Mouse (Mus musculus): ENCODE data around the gene Alox8. TPM values are rescaled to one million over a fixed set of nuclear protein-coding genes. Genes with fewer than 3 reads are reported as not detected.
A peak's percentile ranks its signal among the peaks of the same experiment; 100 is the strongest.

Gene Alox8
- polyA plus RNA-seq, 1 experiment from 2014 or later = 0.09 TPM

DNA sequence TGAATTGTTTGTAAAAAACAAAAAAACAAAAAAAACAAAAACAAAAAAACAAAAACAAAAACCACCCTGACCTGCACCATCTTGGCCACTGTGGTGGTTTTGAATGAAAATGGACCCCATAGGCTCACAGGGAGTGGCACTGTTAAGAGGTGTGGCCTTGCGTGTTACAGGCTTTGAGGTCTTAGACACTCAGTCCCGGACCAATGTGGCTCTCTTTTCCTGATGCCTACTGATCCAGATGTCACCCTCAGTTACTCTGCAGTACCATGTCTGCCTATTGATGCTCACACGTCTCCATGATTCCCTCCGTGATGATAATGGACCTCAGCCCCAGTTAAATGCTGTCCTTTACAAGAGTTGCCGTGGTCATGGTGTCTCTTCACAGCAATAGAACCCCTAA, 19.8 kb upstream of the Alox8 start:
- Histone ChIP-seq H3K9me3 (no peaks in the 10 kb centered on the region), H3K4me3 (no peak overlapping the region), H3K9ac (no peak overlapping the region), H3K27ac (no peak overlapping the region), H3K4me2 (replicated peaks) (no peak overlapping the region), H3K36me3 (no peaks in the 10 kb centered on the region), H3K27me3 (replicated peaks) (no peaks in the 10 kb centered on the region), H3K4me1 (no peaks in the 10 kb centered on the region)
- ATAC-seq (ENCODE audit: low FRiP score, low read depth) = no peak
- 87% methylated on average over 5 of the region's 5 CpGs for WGBS

DNA sequence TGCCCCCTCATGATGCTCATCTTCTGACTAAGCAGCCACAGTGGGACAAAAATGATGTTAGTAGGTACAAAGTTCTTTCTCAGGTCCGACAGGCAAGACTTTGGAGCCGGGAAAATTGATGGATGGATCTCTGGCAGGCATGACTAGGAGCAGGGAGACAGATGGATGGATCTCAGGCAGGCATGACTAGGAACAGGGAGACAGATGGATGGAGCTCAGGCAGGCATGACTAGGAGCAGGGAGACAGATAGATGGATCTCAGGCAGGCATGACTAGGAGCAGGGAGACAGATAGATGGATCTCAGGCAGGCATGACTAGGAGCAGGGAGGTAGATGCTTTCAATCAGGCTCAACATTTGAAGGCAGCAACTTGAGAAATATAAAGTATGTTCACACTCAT, 13.8 kb upstream of the Alox8 start:
- Histone ChIP-seq H3K4me1 (no peaks in the 10 kb centered on the region), H3K4me2 (replicated peaks) (peak overlapping the region; percentile 39), H3K36me3 (no peaks in the 10 kb centered on the region), H3K4me3 (peak overlapping the region; percentile 24; the same call in 1 of the 2 replicates), H3K27ac (no peak overlapping the region), H3K9me3 (no peaks in the 10 kb centered on the region), H3K27me3 (replicated peaks) (no peaks in the 10 kb centered on the region), H3K9ac (no peak overlapping the region)
- no peak for ATAC-seq (ENCODE audit: low FRiP score, low read depth)
- 33% methylated on average over 2 of the region's 2 CpGs for WGBS

DNA sequence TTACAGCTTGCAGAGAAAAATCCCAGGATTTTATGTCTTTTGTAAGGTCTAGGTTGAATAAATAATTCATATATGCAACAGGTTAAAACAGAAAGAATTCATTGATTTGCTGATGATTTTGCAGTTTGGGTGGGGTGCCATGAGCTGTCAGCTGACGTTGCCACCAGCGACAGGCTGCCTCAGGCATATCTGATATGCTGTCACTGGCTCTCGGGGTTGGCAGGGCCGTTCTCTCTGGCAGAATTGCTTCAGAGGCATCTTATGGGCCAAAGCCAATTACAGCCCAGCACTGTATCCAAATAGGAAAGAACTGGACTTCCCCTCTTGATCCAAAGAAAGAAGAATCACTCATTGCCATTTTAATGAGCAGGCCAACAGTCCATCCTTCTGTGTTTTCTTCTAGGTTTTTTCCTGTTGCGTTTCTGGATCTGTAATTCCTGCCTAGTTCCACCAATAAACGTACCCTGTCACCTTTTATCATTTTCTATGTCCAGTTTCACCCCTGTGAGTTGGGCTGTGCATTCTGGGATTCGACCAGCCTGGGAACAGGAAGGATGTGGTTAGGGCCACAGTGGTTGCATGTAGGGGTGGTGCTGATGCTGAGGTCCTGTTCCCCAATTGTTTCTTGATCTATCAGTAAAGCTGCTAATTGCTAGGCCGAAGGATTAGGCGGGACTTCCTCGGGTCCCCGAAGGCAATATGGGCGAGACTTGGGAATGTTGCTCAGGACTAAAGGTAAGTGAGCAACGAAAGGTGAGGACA, 5.0 kb upstream of the Alox8 start:
- no peak overlapping the region for H3K9ac ChIP-seq
- no peaks in the 10 kb centered on the region for H3K4me1 ChIP-seq
- no peaks in the 10 kb centered on the region for H3K36me3 ChIP-seq
- 86% methylated on average over 13 of the region's 13 CpGs for WGBS
- peaks cover 13% of the 10 kb centered on the region for H3K27me3 ChIP-seq (replicated peaks)
- no peaks in the 10 kb centered on the region for H3K9me3 ChIP-seq
- no peak overlapping the region for H3K27ac ChIP-seq
- no peak for ATAC-seq (ENCODE audit: low FRiP score, low read depth)
- H3K4me2 ChIP-seq (replicated peaks) = no peak overlapping the region
- H3K4me3 ChIP-seq = no peak overlapping the region

DNA sequence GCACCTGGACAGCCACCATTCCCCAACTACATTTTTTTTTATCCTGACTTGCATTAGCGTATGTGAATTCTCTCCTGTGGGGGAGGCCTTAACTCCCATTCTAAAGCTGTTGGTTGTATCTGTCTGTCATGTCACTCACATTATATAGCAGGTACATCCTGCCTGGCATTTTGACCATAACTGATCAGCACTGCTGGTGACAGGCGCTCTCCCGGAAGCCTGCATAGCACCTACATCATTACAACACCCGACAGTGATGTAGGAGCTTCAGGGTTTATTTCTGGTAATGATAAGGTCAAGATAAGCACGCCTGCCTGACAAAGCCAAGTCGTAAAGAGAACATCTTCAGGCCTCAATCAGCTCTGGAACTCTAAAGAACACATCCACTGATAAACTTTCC, 2.6 kb upstream of the Alox8 start:
- H3K36me3 ChIP-seq = no peaks in the 10 kb centered on the region
- peaks cover 30% of the 10 kb centered on the region for H3K27me3 ChIP-seq (replicated peaks)
- WGBS = 79% methylated on average over 6 of the region's 6 CpGs
- no peaks in the 10 kb centered on the region for H3K9me3 ChIP-seq
- no peak overlapping the region for H3K27ac ChIP-seq
- no peak for ATAC-seq (ENCODE audit: low FRiP score, low read depth)
- no peak overlapping the region for H3K4me3 ChIP-seq
- H3K4me2 ChIP-seq (replicated peaks) = no peak overlapping the region
- H3K9ac ChIP-seq = no peak overlapping the region
- H3K4me1 ChIP-seq = no peaks in the 10 kb centered on the region

GRCm38 (mm10) chr11:69199251-69199650, 1.6 kb upstream of the Alox8 start:
- 80% methylated on average over 1 of the region's 1 CpGs for WGBS
- H3K4me2 ChIP-seq (replicated peaks) = no peak overlapping the region
- H3K9ac ChIP-seq = no peak overlapping the region
- no peak overlapping the region for H3K27ac ChIP-seq
- H3K4me1 ChIP-seq = no peaks in the 10 kb centered on the region
- no peaks in the 10 kb centered on the region for H3K9me3 ChIP-seq
- no peak for ATAC-seq (ENCODE audit: low FRiP score, low read depth)
- H3K36me3 ChIP-seq = no peaks in the 10 kb centered on the region
- no peak overlapping the region for H3K4me3 ChIP-seq
- H3K27me3 ChIP-seq (replicated peaks) = peaks cover 30% of the 10 kb centered on the region

DNA sequence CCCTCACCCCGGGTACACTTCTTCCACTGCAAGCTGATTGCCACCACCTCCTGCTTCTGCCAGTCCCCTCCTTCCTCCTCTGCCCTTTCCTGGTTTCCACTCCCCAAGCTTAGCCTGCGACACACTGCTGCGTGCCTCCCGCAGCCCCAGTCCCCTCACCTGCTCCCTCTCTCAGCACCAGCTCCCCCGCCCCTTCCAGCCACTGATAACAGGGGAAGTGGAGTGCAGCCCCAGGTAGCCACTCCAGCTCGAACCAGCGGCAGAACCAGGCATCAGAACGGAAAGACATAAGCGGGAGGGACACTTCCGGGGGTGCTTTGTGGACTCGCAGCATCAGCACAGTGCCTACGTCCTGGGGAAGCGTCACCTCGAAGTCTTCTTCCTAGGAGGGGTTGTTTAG, 449 bp downstream of the Alox8 start:
- no peak for ATAC-seq (ENCODE audit: low FRiP score, low read depth)
- Histone ChIP-seq H3K27ac (no peak overlapping the region), H3K4me3 (no peak overlapping the region), H3K4me1 (no peaks in the 10 kb centered on the region), H3K9me3 (no peaks in the 10 kb centered on the region), H3K9ac (no peak overlapping the region; the same call in 1 of the 2 replicates), H3K4me2 (replicated peaks) (peak overlapping the region; percentile 47), H3K27me3 (replicated peaks) (peaks cover 30% of the 10 kb centered on the region), H3K36me3 (no peaks in the 10 kb centered on the region)
- WGBS = 2% methylated on average over 14 of the region's 14 CpGs

DNA sequence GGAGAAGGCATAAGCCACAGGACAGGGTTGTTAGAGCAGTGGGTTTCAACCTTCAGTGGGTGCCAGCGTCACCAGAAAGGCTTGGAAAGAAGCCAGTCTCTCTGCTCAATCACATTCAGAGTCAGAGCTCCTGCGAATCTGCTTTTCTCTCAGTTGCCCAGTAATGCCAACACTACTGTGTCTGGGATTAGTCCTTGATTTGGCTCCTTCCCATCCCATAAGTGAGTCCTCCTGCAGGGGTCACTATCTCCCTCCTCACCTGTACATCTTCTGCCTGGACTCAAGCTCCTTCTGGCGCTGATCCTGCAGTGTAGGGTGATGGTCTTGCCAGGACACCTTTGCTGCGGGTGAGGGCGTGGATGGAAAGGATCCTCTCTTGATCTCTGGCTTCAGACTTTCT, 877 bp downstream of the Alox8 start:
- Histone ChIP-seq H3K27me3 (replicated peaks) (peaks cover 30% of the 10 kb centered on the region), H3K27ac (no peak overlapping the region), H3K4me2 (replicated peaks) (peak overlapping the region; percentile 47), H3K36me3 (no peaks in the 10 kb centered on the region), H3K4me3 (no peak overlapping the region), H3K4me1 (no peaks in the 10 kb centered on the region), H3K9ac (no peak overlapping the region; the same call in 1 of the 2 replicates), H3K9me3 (no peaks in the 10 kb centered on the region)
- ATAC-seq (ENCODE audit: low FRiP score, low read depth) = no peak
- 8% methylated on average over 5 of the region's 5 CpGs for WGBS

DNA sequence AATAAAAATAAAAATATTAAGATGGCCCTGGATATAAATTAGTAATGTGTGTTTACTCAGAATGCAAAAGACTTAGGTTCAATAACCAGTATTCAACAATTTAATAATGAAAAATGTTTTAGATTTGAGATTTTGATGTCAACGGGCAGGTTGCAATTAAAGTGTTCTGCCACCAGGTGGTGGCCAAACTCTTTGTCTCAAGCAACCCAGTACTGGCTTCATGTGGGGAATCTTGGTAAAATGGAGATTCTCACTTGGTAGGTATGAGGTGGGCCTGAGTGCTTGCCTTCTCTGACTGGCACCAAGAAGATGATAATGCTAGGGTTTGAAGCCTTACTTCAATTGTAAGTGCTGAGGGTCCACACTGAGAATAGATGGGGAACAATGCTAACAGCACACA, 4.8 kb downstream of the Alox8 start:
- ATAC-seq (ENCODE audit: low FRiP score, low read depth) = no peak
- H3K27ac ChIP-seq = no peak overlapping the region
- no peaks in the 10 kb centered on the region for H3K9me3 ChIP-seq

GRCm38 (mm10) chr11:69185936-69186335, 11.7 kb downstream of the Alox8 start:
- Histone ChIP-seq H3K9me3 (no peaks in the 10 kb centered on the region), H3K4me1 (no peaks in the 10 kb centered on the region), H3K27ac (no peak overlapping the region), H3K4me2 (replicated peaks) (no peak overlapping the region), H3K9ac (no peak overlapping the region), H3K36me3 (no peaks in the 10 kb centered on the region), H3K27me3 (replicated peaks) (no peaks in the 10 kb centered on the region), H3K4me3 (no peak overlapping the region)
- 86% methylated on average over 6 of the region's 6 CpGs for WGBS
- no peak for ATAC-seq (ENCODE audit: low FRiP score, low read depth)

More for the DNA sequence above, 4.8 kb downstream of the Alox8 start:
- Histone ChIP-seq H3K4me2 (replicated peaks) (no peak overlapping the region), H3K4me3 (no peak overlapping the region), H3K27me3 (replicated peaks) (peaks cover 18% of the 10 kb centered on the region), H3K4me1 (no peaks in the 10 kb centered on the region), H3K36me3 (no peaks in the 10 kb centered on the region), H3K9ac (no peak overlapping the region)
- 0% methylated on average over 1 of the region's 1 CpGs for WGBS

GRCm38 (mm10) chr11:69185031-69185430, 12.6 kb downstream of the Alox8 start:
- 91% methylated on average over 5 of the region's 5 CpGs for WGBS
- Histone ChIP-seq H3K9ac (no peak overlapping the region), H3K27me3 (replicated peaks) (no peaks in the 10 kb centered on the region), H3K4me2 (replicated peaks) (no peak overlapping the region), H3K4me1 (no peaks in the 10 kb centered on the region), H3K27ac (no peak overlapping the region), H3K9me3 (no peaks in the 10 kb centered on the region), H3K36me3 (no peaks in the 10 kb centered on the region), H3K4me3 (no peak overlapping the region)
- ATAC-seq (ENCODE audit: low FRiP score, low read depth) = no peak

DNA sequence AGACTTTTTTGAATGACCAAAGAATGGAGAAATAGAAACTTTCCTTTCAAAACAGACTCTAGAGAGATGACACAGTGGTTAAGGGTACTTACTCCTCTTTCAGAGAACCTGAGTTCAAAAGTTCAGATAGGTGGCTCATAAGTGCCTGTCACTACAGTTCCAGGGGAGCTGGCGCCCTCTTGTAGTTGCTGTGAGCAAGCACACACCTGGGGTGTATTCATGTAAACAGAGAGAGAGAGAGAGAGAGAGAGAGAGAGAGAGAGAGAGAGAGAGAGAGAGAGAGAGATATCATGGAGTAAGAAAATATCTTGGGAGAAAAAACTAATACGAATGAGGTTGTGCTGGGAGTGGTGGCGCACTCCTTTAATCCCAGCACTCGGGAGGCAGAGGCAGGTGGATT, 17.5 kb downstream of the Alox8 start:
- H3K9me3 ChIP-seq = no peaks in the 10 kb centered on the region
- no peak for ATAC-seq (ENCODE audit: low FRiP score, low read depth)
- H3K27ac ChIP-seq = no peak overlapping the region
- H3K4me3 ChIP-seq = no peak overlapping the region
- H3K36me3 ChIP-seq = no peaks in the 10 kb centered on the region
- H3K4me1 ChIP-seq = no peaks in the 10 kb centered on the region
- 90% methylated on average over 4 of the region's 4 CpGs for WGBS
- no peak overlapping the region for H3K4me2 ChIP-seq (replicated peaks)
- H3K9ac ChIP-seq = no peak overlapping the region
- no peaks in the 10 kb centered on the region for H3K27me3 ChIP-seq (replicated peaks)

DNA sequence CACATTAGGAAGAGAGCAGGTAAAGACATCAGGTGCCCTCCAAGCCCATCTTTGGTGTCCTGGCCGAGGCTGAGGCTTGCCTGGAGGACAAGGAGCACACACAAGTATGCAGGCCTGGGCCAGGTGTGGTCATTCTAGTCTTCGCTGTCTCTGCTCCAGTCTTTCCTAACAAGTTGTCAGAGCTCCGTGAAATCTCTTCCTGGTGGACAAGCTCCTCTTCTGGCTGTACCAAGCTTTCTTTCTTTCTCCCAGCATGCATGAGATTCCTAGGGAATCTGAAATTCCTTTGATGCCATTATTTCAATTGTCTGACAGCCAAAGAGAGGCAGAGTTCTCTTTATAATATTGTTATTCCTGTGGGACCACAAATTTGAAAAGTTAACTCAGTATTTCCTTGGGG, 18.1 kb downstream of the Alox8 start:
- no peak overlapping the region for H3K27ac ChIP-seq
- no peak overlapping the region for H3K9ac ChIP-seq
- no peak overlapping the region for H3K4me2 ChIP-seq (replicated peaks)
- no peaks in the 10 kb centered on the region for H3K36me3 ChIP-seq
- no peaks in the 10 kb centered on the region for H3K4me1 ChIP-seq
- no peaks in the 10 kb centered on the region for H3K9me3 ChIP-seq
- H3K27me3 ChIP-seq (replicated peaks) = no peaks in the 10 kb centered on the region
- ATAC-seq (ENCODE audit: low FRiP score, low read depth) = no peak
- no peak overlapping the region for H3K4me3 ChIP-seq
- WGBS = 54% methylated on average over 3 of the region's 3 CpGs

- no peaks in the 10 kb centered on the region for H3K4me1 ChIP-seq
- 83% methylated on average over 3 of the region's 3 CpGs for WGBS
- H3K9ac ChIP-seq = no peak overlapping the region
- no peaks in the 10 kb centered on the region for H3K27me3 ChIP-seq (replicated peaks)
- ATAC-seq (ENCODE audit: low FRiP score, low read depth) = no peak
- no peaks in the 10 kb centered on the region for H3K36me3 ChIP-seq
- no peak overlapping the region for H3K4me2 ChIP-seq (replicated peaks)
- no peak overlapping the region for H3K4me3 ChIP-seq
- H3K27ac ChIP-seq = no peak overlapping the region
- H3K9me3 ChIP-seq = no peaks in the 10 kb centered on the region
Observed at GRCm38 (mm10) chr11:69178525-69178924, 19.1 kb downstream of the Alox8 start.
